Mouse (Mus musculus) limb, embryonic 14.5 days (tissue): ENCODE measurements around the gene Fam172a. TPM values are rescaled to one million over a fixed set of nuclear protein-coding genes. Genes with fewer than 3 reads are reported as not detected.

ENCODE experiments used
- ATAC-seq: fragments of 200-750 bp; cut with Nextera tagmentation; 2 replicates; pipeline ENCODE4 v1.8.0; 2017; ENCODE audit warnings: low read depth, moderate number of reproducible peaks, moderate TSS enrichment; ENCODE audit not compliant: low FRiP score
- DNase-seq: peaks from one replicate; pipeline ENCODE4 v3.0.0-alpha.2; 2015; ENCODE audit warnings: low spot score
- H3K27ac ChIP-seq: fragments of 300-500 bp; sonication (generic); replicated peaks from 2 replicates; pipeline ENCODE4 v1.5.1; 2014; ENCODE audit warnings: low read depth, mild to moderate bottlenecking, low read length, moderate library complexity, mixed read lengths
- H3K27me3 ChIP-seq: fragments of 300-500 bp; sonication (generic); 2 replicates; pipeline ENCODE4 v1.6.1; 2014; ENCODE audit warnings: low read length, mixed read lengths; ENCODE audit not compliant: control insufficient read depth, insufficient read depth
- H3K36me3 ChIP-seq: fragments of 300-500 bp; sonication (generic); 2 replicates; pipeline ENCODE4 v1.6.1; 2014; ENCODE audit warnings: mild to moderate bottlenecking, low read length, moderate library complexity, mixed read lengths; ENCODE audit not compliant: control insufficient read depth, insufficient read depth
- H3K4me1 ChIP-seq: fragments of 300-500 bp; sonication (generic); 2 replicates; pipeline ENCODE4 v1.6.1; 2014; ENCODE audit warnings: antibody characterized with exemption, low read length, mixed read lengths; ENCODE audit not compliant: control insufficient read depth, insufficient read depth
- H3K4me2 ChIP-seq: fragments of 300-500 bp; sonication (generic); replicated peaks from 2 replicates; pipeline ENCODE4 v1.6.1; 2014; ENCODE audit warnings: low read depth, mild to moderate bottlenecking, low read length, moderate library complexity; ENCODE audit not compliant: severe bottlenecking
- H3K4me3 ChIP-seq: fragments of 300-500 bp; sonication (generic); replicated peaks from 2 replicates; pipeline ENCODE4 v1.5.1; 2014; ENCODE audit warnings: low read length
- H3K9ac ChIP-seq: fragments of 300-500 bp; sonication (generic); 2 replicates; pipeline ENCODE4 v1.6.1; 2014; ENCODE audit warnings: mild to moderate bottlenecking, low read depth, low read length, moderate library complexity; ENCODE audit not compliant: severe bottlenecking
- H3K9me3 ChIP-seq: fragments of 300-500 bp; sonication (generic); 2 replicates; pipeline ENCODE4 v1.6.1; 2016; ENCODE audit warnings: low read length; ENCODE audit not compliant: control insufficient read depth
- POLR2A ChIP-seq: fragments of 200-500 bp; IDR thresholded peaks from 2 replicates; pipeline ENCODE4 v1.8.0; 2012; ENCODE audit warnings: inconsistent platforms, mild to moderate bottlenecking, moderate library complexity, borderline replicate concordance; ENCODE audit not compliant: insufficient read depth, insufficient read length; ENCODE audit errors: extremely low read depth
- WGBS: fragments of 180-500 bp; shearing (Covaris S2); extraction: QIAGEN DNeasy Blood & Tissue Kit; methylation state at CpG from one replicate; pipeline ENCODE4 v1.1.7; 2014; 5-methylcytosine and 5-hydroxymethylcytosine counted together
- polyA plus RNA-seq, 2 experiments: library from polyadenylated mRNA; depleted of rRNA in 1 of 2; stranded (reverse) in 1 of 2; unstranded in 1 of 2; fragments of >200 nt; fragmentation: Nextera tagmentation in 1 of 2; extraction: Ambion mirVana in 1 of 2; gene quantifications; 2 replicates each; pipeline versions ENCODE4 v1.2.1 to v1.2.3; 2012 to 2014

Gene Fam172a
- polyA plus RNA-seq, 2 experiments = 11.5 to 32.2 TPM

GRCm38 (mm10) chr13:78213155-78213554, 511.3 kb downstream of the Fam172a start:
- ATAC-seq = no peak
- DNase-seq = no peak
- 19% methylated on average over 2 of the region's 2 CpGs for WGBS

GRCm38 (mm10) chr13:78215223-78215622, 513.4 kb downstream of the Fam172a start:
- Histone ChIP-seq H3K9ac (no peak overlapping the region), H3K4me3 (no peak overlapping the region), H3K9me3 (no peaks in the 10 kb centered on the region), H3K4me1 (0 out of 2 replicates have a peak, but pooled peaks cover 4% of the 10 kb centered on the region), H3K4me2 (no peak overlapping the region), H3K27me3 (peaks cover 28% of the 10 kb centered on the region), H3K27ac (no peak overlapping the region), H3K36me3 (no peaks in the 10 kb centered on the region)
- TF ChIP-seq POLR2A = no peak
- ATAC-seq (no peak), DNase-seq (no peak)
- 59% methylated on average over 2 of the region's 2 CpGs for WGBS

More at GRCm38 (mm10) chr13:78213155-78213554, 511.3 kb downstream of the Fam172a start:
- H3K36me3 ChIP-seq = no peaks in the 10 kb centered on the region
- no peak overlapping the region for H3K27ac ChIP-seq
- no peak for TF ChIP-seq POLR2A
- no peak overlapping the region for H3K4me2 ChIP-seq
- 0 out of 2 replicates have a peak, but pooled peaks cover 4% of the 10 kb centered on the region for H3K4me1 ChIP-seq
- no peak overlapping the region for H3K4me3 ChIP-seq
- H3K9ac ChIP-seq = no peak overlapping the region
- no peaks in the 10 kb centered on the region for H3K9me3 ChIP-seq
- peaks cover 48% of the 10 kb centered on the region for H3K27me3 ChIP-seq
